Mouse (Mus musculus): ENCODE data around the gene Pum1.

The Pum1 gene

GRCm38 (mm10) chr4:130787530-130787929 is 124.4 kb downstream of the Pum1 start:
- no peak for DNase-seq (ENCODE audit: inconsistent age in 2 of 2, low spot score in 1 of 2)

GRCm38 (mm10) chr4:130790180-130790579 is 127.1 kb downstream of the Pum1 start:
- peak; percentile 87 to 97 for DNase-seq (ENCODE audit: inconsistent age in 2 of 2, low spot score in 1 of 2)

GRCm38 (mm10) chr4:130791811-130792375 is 128.8 kb downstream of the Pum1 start:
- peak; percentile 69 to 87 for DNase-seq (ENCODE audit: inconsistent age in 2 of 2, low spot score in 1 of 2)

- peak; percentile 68 to 80 for DNase-seq (ENCODE audit: inconsistent age in 2 of 2, low spot score in 1 of 2)
Measured at GRCm38 (mm10) chr4:130792376-130793179, 129.5 kb downstream of the Pum1 start, which contains the start of gene Sdc3. TSS of gene Sdc3 (plus strand) at chr4:130792537.

GRCm38 (mm10) chr4:130793180-130793501 is 130.0 kb downstream of the Pum1 start:
- no peak for DNase-seq (ENCODE audit: inconsistent age in 2 of 2, low spot score in 1 of 2)

- peak; percentile 60 to 88 for DNase-seq (ENCODE audit: inconsistent age in 2 of 2, low spot score in 1 of 2)
Measured at GRCm38 (mm10) chr4:130794771-130795170, 131.7 kb downstream of the Pum1 start.

- peak; percentile 47 to 80 for DNase-seq (ENCODE audit: inconsistent age in 2 of 2, low spot score in 1 of 2)
Measured at GRCm38 (mm10) chr4:130795970-130796369, 132.8 kb downstream of the Pum1 start.

GRCm38 (mm10) chr4:130797201-130798051 is 134.3 kb downstream of the Pum1 start:
- peak; percentile 88 to 96 for DNase-seq (ENCODE audit: inconsistent age in 2 of 2, low spot score in 1 of 2)

- peak; percentile 48 to 80 for DNase-seq (ENCODE audit: inconsistent age in 2 of 2, low spot score in 1 of 2)
Measured at GRCm38 (mm10) chr4:130798416-130798815, 135.3 kb downstream of the Pum1 start.

GRCm38 (mm10) chr4:130799118-130799517 is 136.0 kb downstream of the Pum1 start:
- DNase-seq (ENCODE audit: inconsistent age in 2 of 2, low spot score in 1 of 2), result peak; percentile 80 to 91

- DNase-seq (ENCODE audit: inconsistent age in 2 of 2, low spot score in 1 of 2), result peak; percentile 68 to 80
Measured at GRCm38 (mm10) chr4:130799582-130799981, 136.5 kb downstream of the Pum1 start.

GRCm38 (mm10) chr4:130800147-130800546 is 137.0 kb downstream of the Pum1 start:
- DNase-seq (ENCODE audit: inconsistent age in 2 of 2, low spot score in 1 of 2), result peak; percentile 47 to 82

GRCm38 (mm10) chr4:130801198-130801597 is 138.1 kb downstream of the Pum1 start:
- DNase-seq (ENCODE audit: inconsistent age in 2 of 2, low spot score in 1 of 2), result peak; percentile 86 to 92

- DNase-seq (ENCODE audit: inconsistent age in 2 of 2, low spot score in 1 of 2), result peak; percentile 38 to 72
Measured at GRCm38 (mm10) chr4:130801624-130802329, 138.7 kb downstream of the Pum1 start.

- no peak for DNase-seq (ENCODE audit: inconsistent age in 2 of 2, low spot score in 1 of 2)
Measured at GRCm38 (mm10) chr4:130803591-130803990, 140.5 kb downstream of the Pum1 start.

- peak in 1 of 2 experiments; percentile 57 for DNase-seq (ENCODE audit: inconsistent age in 2 of 2, low spot score in 1 of 2)
Measured at GRCm38 (mm10) chr4:130804292-130804691, 141.2 kb downstream of the Pum1 start.

GRCm38 (mm10) chr4:130804771-130805361 is 141.7 kb downstream of the Pum1 start:
- peak; percentile 67 to 80 for DNase-seq (ENCODE audit: inconsistent age in 2 of 2, low spot score in 1 of 2)

- peak; percentile 55 to 79 for DNase-seq (ENCODE audit: inconsistent age in 2 of 2, low spot score in 1 of 2)
Measured at GRCm38 (mm10) chr4:130805746-130806145, 142.6 kb downstream of the Pum1 start.

- no peak for DNase-seq (ENCODE audit: inconsistent age in 2 of 2, low spot score in 1 of 2)
Measured at GRCm38 (mm10) chr4:130806746-130807145, 143.6 kb downstream of the Pum1 start.

GRCm38 (mm10) chr4:130809784-130810183 is 146.7 kb downstream of the Pum1 start:
- DNase-seq (ENCODE audit: inconsistent age in 2 of 2, low spot score in 1 of 2), result peak in 1 of 2 experiments; percentile 54

Measured in adrenal gland, adult (tissue).